Mouse (Mus musculus) CH12.LX (cell line): ENCODE measurements around the gene Pdss2. TPM values are rescaled to one million over a fixed set of nuclear protein-coding genes. Genes with fewer than 3 reads are reported as not detected.

Experiments used
- DNase-seq: peaks from one replicate; pipeline ENCODE4 v3.0.0-alpha.2; 2013; ENCODE audit errors: extremely low read depth
- H3K27ac ChIP-seq: 2 replicates; pipeline ENCODE4 v1.5.1; 2012; ENCODE audit warnings: low read depth, mild to moderate bottlenecking, control low read depth, moderate library complexity; ENCODE audit not compliant: insufficient read depth
- H3K27me3 ChIP-seq: replicated peaks from 2 replicates; pipeline ENCODE3; 2012; ENCODE audit warnings: inconsistent platforms
- H3K36me3 ChIP-seq, 2 experiments: replicated peaks in 1 of 2; 2 replicates each; pipeline versions ENCODE3 to v1.6.1; 2012; ENCODE audit warnings: inconsistent platforms in 1 of 2, low read length in 1 of 2, mild to moderate bottlenecking in 1 of 2, mixed read lengths in 1 of 2, moderate library complexity in 1 of 2; ENCODE audit not compliant: control insufficient read depth in 1 of 2, insufficient read depth in 1 of 2
- H3K4me1 ChIP-seq, 2 experiments: 2 replicates each; pipeline ENCODE4 v1.6.1; 2012; ENCODE audit warnings: inconsistent platforms in 1 of 2, moderate library complexity in 1 of 2; ENCODE audit not compliant: insufficient read depth in 2 of 2, control insufficient read depth in 1 of 2
- H3K4me2 ChIP-seq: 2 replicates; pipeline ENCODE4 v1.6.1; 2012; ENCODE audit warnings: low read depth, mild to moderate bottlenecking, control low read depth; ENCODE audit not compliant: poor library complexity, insufficient read depth, severe bottlenecking
- H3K4me3 ChIP-seq, 3 experiments: fragments of 150-350 bp in 1 of 3; sonication (generic) in 1 of 3; replicated peaks in 1 of 3; 2 replicates each; pipeline versions ENCODE3 to v1.5.1; 2011 to 2012; ENCODE audit warnings: low read depth in 2 of 3, low read length in 2 of 3, mild to moderate bottlenecking in 2 of 3, moderate library complexity in 2 of 3, control low read depth in 1 of 3, improper control_type of control experiment in 1 of 3, inconsistent platforms in 1 of 3, mixed read lengths in 1 of 3; ENCODE audit not compliant: poor library complexity in 1 of 3
- H3K79me2 ChIP-seq: replicated peaks from 2 replicates; pipeline ENCODE4 v1.6.1; 2012; ENCODE audit warnings: mild to moderate bottlenecking, moderate library complexity; ENCODE audit not compliant: control insufficient read depth, poor library complexity, insufficient read depth, severe bottlenecking; ENCODE audit errors: extremely low read depth
- H3K9ac ChIP-seq: 2 replicates; pipeline ENCODE4 v1.6.1; 2012; ENCODE audit warnings: low read depth, mild to moderate bottlenecking, control low read depth, moderate library complexity; ENCODE audit not compliant: insufficient read depth
- H3K9me3 ChIP-seq: replicated peaks from 2 replicates; pipeline ENCODE3; 2012; ENCODE audit warnings: low read length, inconsistent platforms, mixed read lengths
- BHLHE40 ChIP-seq: IDR thresholded peaks from 2 replicates; pipeline ENCODE4 v1.6.1; 2011; ENCODE audit warnings: mild to moderate bottlenecking, low read depth, low read length, improper control_type of control experiment
- CHD2 ChIP-seq: IDR thresholded peaks from 2 replicates; pipeline ENCODE4 v1.6.1; 2011; ENCODE audit warnings: low read length, improper control_type of control experiment
- ELF1 ChIP-seq: IDR thresholded peaks from 2 replicates; pipeline ENCODE4 v1.6.1; 2014; ENCODE audit warnings: low read depth, mild to moderate bottlenecking, inconsistent platforms, low read length, improper control_type of control experiment
- ETS1 ChIP-seq: conservative IDR thresholded peaks from 2 replicates; pipeline ENCODE4 v1.6.1; 2012; ENCODE audit warnings: low read depth, mild to moderate bottlenecking, inconsistent platforms, low read length, improper control_type of control experiment, moderate library complexity
- IRF4 ChIP-seq: IDR thresholded peaks from 2 replicates; pipeline ENCODE4 v1.6.1; 2014; ENCODE audit warnings: low read depth, mild to moderate bottlenecking, inconsistent platforms, low read length, improper control_type of control experiment
- JUN ChIP-seq: IDR thresholded peaks from 2 replicates; pipeline ENCODE4 v1.6.1; 2011; ENCODE audit warnings: low read depth, mild to moderate bottlenecking, low read length, improper control_type of control experiment, moderate library complexity; ENCODE audit not compliant: insufficient read depth
- MAX ChIP-seq: IDR thresholded peaks from 2 replicates; pipeline ENCODE4 v1.6.1; 2011; ENCODE audit warnings: low read length, improper control_type of control experiment
- MAZ ChIP-seq: IDR thresholded peaks from 2 replicates; pipeline ENCODE4 v1.6.1; 2012; ENCODE audit warnings: low read depth, mild to moderate bottlenecking, inconsistent platforms, low read length, improper control_type of control experiment, moderate library complexity
- MEF2A ChIP-seq: IDR thresholded peaks from 2 replicates; pipeline ENCODE4 v1.6.1; 2014; ENCODE audit warnings: low read depth, mild to moderate bottlenecking, inconsistent platforms, low read length, improper control_type of control experiment, borderline replicate concordance
- MXI1 ChIP-seq: IDR thresholded peaks from 2 replicates; pipeline ENCODE4 v1.6.1; 2011; ENCODE audit warnings: mild to moderate bottlenecking, low read depth, low read length, improper control_type of control experiment
- MYC ChIP-seq: IDR thresholded peaks from 2 replicates; pipeline ENCODE4 v1.6.1; 2011; ENCODE audit warnings: low read depth, mild to moderate bottlenecking, improper control_type of control experiment, low read length
- NELFE ChIP-seq: IDR thresholded peaks from 2 replicates; pipeline ENCODE4 v1.6.1; 2011; ENCODE audit warnings: low read depth, low read length, improper control_type of control experiment
- POLR2AphosphoS2 ChIP-seq: IDR thresholded peaks from 2 replicates; pipeline ENCODE4 v1.6.1; 2011; ENCODE audit warnings: low read depth, low read length, improper control_type of control experiment
- RAD21 ChIP-seq: IDR thresholded peaks from 2 replicates; pipeline ENCODE4 v1.6.1; 2011; ENCODE audit warnings: low read depth, mild to moderate bottlenecking, low read length, improper control_type of control experiment, moderate library complexity
- SMC3 ChIP-seq: IDR thresholded peaks from 2 replicates; pipeline ENCODE4 v1.6.1; 2011; ENCODE audit warnings: low read depth, low read length, improper control_type of control experiment
- TBP ChIP-seq: conservative IDR thresholded peaks from 2 replicates; pipeline ENCODE4 v1.6.1; 2011; ENCODE audit warnings: low read depth, low read length, improper control_type of control experiment
- TCF12 ChIP-seq: IDR thresholded peaks from 2 replicates; pipeline ENCODE4 v1.6.1; 2014; ENCODE audit warnings: low read depth, mild to moderate bottlenecking, inconsistent platforms, low read length, improper control_type of control experiment
- USF2 ChIP-seq: conservative IDR thresholded peaks from 2 replicates; pipeline ENCODE4 v1.6.1; 2011; ENCODE audit warnings: low read depth, low read length, improper control_type of control experiment
- ZNF384 ChIP-seq: IDR thresholded peaks from 2 replicates; pipeline ENCODE4 v1.6.1; 2012; ENCODE audit warnings: low read depth, low read length, improper control_type of control experiment, inconsistent platforms
- dilution Hi-C: fragments of 300-500 bp; cut with MboI; formaldehyde crosslinking; loops from 2 replicates; pipeline ENCODE4 v1.14.3; 2020; ENCODE audit warnings: low sequenced_read_pairs; ENCODE audit not compliant: extremely low pct_unique_long_range_greater_than_20kb, extremely low pct_ligation_motif_present
- in situ Hi-C: fragments of 300-500 bp; cut with MboI; formaldehyde crosslinking; loops from 3 replicates; pipeline ENCODE4 v1.14.3; 2019; ENCODE audit warnings: low sequenced_read_pairs, low pct_ligation_motif_present, low pct_unique_long_range_greater_than_20kb, mixed read lengths
- polyA plus RNA-seq: library from polyadenylated mRNA; unstranded; fragments of >175 nt; gene quantifications from 2 replicates; pipeline ENCODE4 v1.2.1, GENCODE M21; 2012; ENCODE audit warnings: low read depth; ENCODE audit not compliant: insufficient read length
- total RNA-seq, 2 experiments: library from RNA; depleted of rRNA; stranded (reverse); fragments of 300-350 nt in 1 of 2; fragments of >200 nt in 1 of 2; gene quantifications; 2 replicates each; pipeline ENCODE4 v1.2.3; 2012 to 2014

The Pdss2 gene
- total and polyA plus RNA-seq, 3 experiments, result 11.1 to 17.9 (median 14.3) TPM

- TF ChIP-seq MAZ (no peak), JUN (no peak), SMC3 (no peak), ELF1 (no peak), POLR2AphosphoS2 (0 out of 2 replicates have a peak, but pooled peaks have one; percentile 51), RAD21 (no peak), TBP (0 out of 2 replicates have a peak, but pooled peaks have one; percentile 50), ETS1 (peak; percentile 58; the same call in 1 of the 2 replicates), IRF4 (0 out of 2 replicates have a peak, but pooled peaks have one; percentile 5), ZNF384 (peak; percentile 90), NELFE (peak; percentile 60)
Measured at GRCm38 (mm10) chr10:43477865-43478681, 256.8 kb downstream of the Pdss2 start (continued).

GRCm38 (mm10) chr10:43478751-43479435 is 257.6 kb downstream of the Pdss2 start, which contains the start of gene Bend3:
TSS of gene Bend3 (plus strand) at chr10:43478831.
- Histone ChIP-seq H3K27me3 (no peaks in the 10 kb centered on the region), H3K4me2 (peak within 1 kb of the TSS; percentile 69), H3K4me3 (peak within 1 kb of the TSS; percentile 62 to 99 (median 85)), H3K27ac (peak within 1 kb of the TSS; percentile 88), H3K4me1 (peaks cover 9 to 51% of the 10 kb centered on the region in 2 experiments), H3K36me3 (no peaks in the 10 kb centered on the region), H3K9me3 (no peaks in the 10 kb centered on the region), H3K79me2 (peaks cover 32% of the 10 kb centered on the region; the same call in 1 of the 2 replicates), H3K9ac (peak within 1 kb of the TSS; percentile 99)
- TF ChIP-seq MEF2A (no peak), ZNF384 (no peak), SMC3 (no peak), MYC (no peak), CHD2 (peak; percentile 73), BHLHE40 (peak; percentile 48; the same call in 1 of the 2 replicates), MXI1 (peak; percentile 27; the same call in 1 of the 2 replicates), TCF12 (no peak), MAX (0 out of 2 replicates have a peak, but pooled peaks have one; percentile 6), POLR2AphosphoS2 (0 out of 2 replicates have a peak, but pooled peaks have one; percentile 4), ELF1 (no peak), USF2 (no peak)
- dilution Hi-C loops, result no loop called here
- in situ Hi-C loops, result no loop called here
- no peak for DNase-seq
